Mouse (Mus musculus): ENCODE measurements around the gene Rnf217.

The Rnf217 gene

GRCm38 (mm10) chr10:31609066-31609961 is at the start of gene Rnf217:
Gene Rnf217, minus strand, starts transcription at chr10:31609184.
- peak in 1 of 2 experiments; percentile 4 for DNase-seq (ENCODE audit: low spot score in 2 of 2)

GRCm38 (mm10) chr10:31647270-31647669 is 38.3 kb upstream of the Rnf217 start:
- DNase-seq (ENCODE audit: low spot score in 2 of 2), result no peak

- DNase-seq (ENCODE audit: low spot score in 2 of 2), result no peak
Measured at GRCm38 (mm10) chr10:31646083-31646482, 37.1 kb upstream of the Rnf217 start.

GRCm38 (mm10) chr10:31635098-31635497 is 26.1 kb upstream of the Rnf217 start:
- DNase-seq (ENCODE audit: low spot score in 2 of 2), result no peak

- DNase-seq (ENCODE audit: low spot score in 2 of 2), result no peak
Measured at GRCm38 (mm10) chr10:31632005-31632404, 23.0 kb upstream of the Rnf217 start.

GRCm38 (mm10) chr10:31615355-31615754 is 6.4 kb upstream of the Rnf217 start:
- no peak for DNase-seq (ENCODE audit: low spot score in 2 of 2)

- no peak for DNase-seq (ENCODE audit: low spot score in 2 of 2)
Measured at GRCm38 (mm10) chr10:31614111-31614510, 5.1 kb upstream of the Rnf217 start.

GRCm38 (mm10) chr10:31608441-31609065 is 431 bp downstream of the Rnf217 start:
- DNase-seq (ENCODE audit: low spot score in 2 of 2), result peak in 1 of 2 experiments; percentile 3

- no peak for DNase-seq (ENCODE audit: low spot score in 2 of 2)
Measured at GRCm38 (mm10) chr10:31606981-31607867, 1.8 kb downstream of the Rnf217 start.

DNA sequence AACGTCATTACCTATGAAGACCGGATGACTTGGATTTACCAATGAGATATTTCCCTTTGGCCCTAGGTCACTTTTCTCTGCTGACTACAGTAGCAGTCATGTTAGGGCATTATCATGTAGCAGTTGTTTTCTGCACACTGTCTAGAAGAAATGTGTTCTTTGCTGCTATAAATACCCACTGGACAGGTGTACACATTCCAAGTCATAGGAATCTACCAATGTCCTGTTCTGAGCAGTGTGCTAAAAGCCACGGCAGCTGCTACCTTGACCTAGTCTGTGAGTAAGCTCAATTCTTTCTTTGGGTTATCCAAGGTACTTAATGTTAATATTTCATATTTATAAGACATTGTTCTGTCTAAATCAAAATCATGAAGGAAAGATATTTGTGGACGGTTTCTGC is 5.1 kb downstream of the Rnf217 start:
- no peak for DNase-seq (ENCODE audit: low spot score in 2 of 2)

DNA sequence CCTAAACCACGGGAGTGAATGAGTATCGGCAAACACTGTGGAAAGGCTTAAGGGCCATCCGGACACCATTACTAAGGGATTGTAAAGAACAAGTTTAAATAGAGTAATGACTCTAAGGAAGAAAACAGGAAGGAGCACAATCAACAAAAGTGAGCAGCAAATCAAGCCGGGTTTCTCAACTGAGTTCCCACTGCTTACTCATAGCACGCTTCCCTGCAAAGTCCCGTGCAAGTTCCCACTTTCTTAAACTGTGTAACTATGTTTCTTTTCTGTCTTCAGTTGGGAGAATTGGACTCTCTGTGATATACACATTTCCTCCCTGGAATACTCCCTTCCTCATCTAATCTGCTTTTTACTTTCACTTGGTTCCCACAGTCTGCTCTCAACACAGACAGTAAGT is 8.9 kb downstream of the Rnf217 start:
- no peak for DNase-seq (ENCODE audit: low spot score in 2 of 2)

DNA sequence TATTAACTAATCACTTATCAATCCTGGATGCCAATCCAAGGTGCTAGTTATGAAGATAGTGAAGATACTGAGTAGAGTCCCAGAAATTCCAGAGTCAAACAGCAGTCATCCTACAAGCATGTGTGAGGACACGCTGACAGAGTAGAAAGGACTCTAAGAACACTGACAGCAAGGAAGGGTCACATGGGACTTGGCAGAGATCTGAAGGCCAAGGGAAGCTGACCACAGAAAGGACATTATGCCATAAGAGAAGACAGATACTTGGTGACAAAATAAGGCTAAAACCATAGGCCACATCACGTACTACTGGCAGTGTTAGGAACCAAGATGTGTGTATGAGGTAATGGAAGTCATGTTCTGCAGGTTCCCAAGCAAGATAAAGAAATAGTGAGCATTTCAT is 11.1 kb downstream of the Rnf217 start:
- no peak for DNase-seq (ENCODE audit: low spot score in 2 of 2)

GRCm38 (mm10) chr10:31596804-31597203 is 12.2 kb downstream of the Rnf217 start:
- no peak for DNase-seq (ENCODE audit: low spot score in 2 of 2)

- DNase-seq (ENCODE audit: low spot score in 2 of 2), result no peak
Measured at GRCm38 (mm10) chr10:31595326-31595725, 13.7 kb downstream of the Rnf217 start.

DNA sequence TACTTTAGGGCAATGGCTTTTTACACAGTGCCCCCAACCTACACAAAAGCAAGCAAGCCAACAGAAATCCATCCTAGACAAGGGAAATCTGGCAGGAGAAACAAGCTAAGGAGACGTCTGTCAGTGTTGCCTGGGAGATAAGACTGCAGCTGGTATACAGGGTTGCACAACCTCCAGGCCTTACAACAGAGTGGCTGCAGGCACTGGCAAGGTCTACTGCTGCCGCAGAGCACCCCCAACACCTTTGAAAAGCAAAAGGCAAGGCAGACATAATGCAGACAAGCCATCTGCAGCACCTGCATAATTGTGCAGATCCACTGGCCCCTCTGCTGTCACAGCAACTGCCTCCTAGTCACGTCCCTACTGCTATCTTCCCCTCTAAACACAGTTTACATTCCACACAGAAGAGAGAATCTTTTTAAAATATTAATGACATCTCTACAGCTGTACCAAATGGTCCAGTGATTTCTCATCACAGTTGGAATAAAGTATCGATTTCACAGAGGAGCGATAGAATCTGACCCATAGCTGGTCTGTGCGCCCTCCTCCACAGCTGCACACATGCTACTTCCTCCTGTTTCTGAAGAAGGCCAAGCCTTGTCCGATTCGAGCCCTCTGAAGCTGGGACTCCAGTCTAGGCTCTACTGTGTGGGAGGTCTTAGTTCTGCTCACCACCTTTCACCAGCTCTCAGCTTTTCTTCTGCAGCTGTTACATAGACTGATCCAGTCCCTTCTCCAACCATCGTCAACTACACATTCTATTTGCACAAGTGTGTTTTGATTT is 16.1 kb downstream of the Rnf217 start:
- no peak for DNase-seq (ENCODE audit: low spot score in 2 of 2)

- no peak for DNase-seq (ENCODE audit: low spot score in 2 of 2)
Measured at GRCm38 (mm10) chr10:31592095-31592740, 16.8 kb downstream of the Rnf217 start.

GRCm38 (mm10) chr10:31580722-31581121 is 28.3 kb downstream of the Rnf217 start:
- DNase-seq (ENCODE audit: low spot score in 2 of 2), result no peak

DNA sequence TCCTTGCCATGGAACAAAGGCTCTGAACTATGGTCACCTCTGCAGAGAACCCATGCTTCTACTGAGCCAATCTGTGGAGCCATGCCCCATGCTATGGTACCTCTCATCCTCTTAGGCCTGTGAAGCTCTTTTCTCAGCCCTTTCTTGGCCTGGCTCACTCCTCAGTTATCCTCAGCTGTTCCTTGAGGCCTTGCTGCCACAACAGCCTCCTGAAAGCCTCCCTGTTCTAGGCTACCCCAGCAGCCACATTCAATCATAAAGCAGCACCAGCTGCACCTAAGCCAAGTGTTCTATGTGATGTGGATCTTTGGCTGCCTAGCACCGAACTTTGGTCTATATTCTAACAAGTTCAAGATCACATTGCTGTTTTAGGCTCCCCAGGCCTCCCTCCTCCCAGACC is 28.9 kb downstream of the Rnf217 start:
- no peak for DNase-seq (ENCODE audit: low spot score in 2 of 2)

- no peak for DNase-seq (ENCODE audit: low spot score in 2 of 2)
Measured at GRCm38 (mm10) chr10:31573267-31573666, 35.7 kb downstream of the Rnf217 start.

DNA sequence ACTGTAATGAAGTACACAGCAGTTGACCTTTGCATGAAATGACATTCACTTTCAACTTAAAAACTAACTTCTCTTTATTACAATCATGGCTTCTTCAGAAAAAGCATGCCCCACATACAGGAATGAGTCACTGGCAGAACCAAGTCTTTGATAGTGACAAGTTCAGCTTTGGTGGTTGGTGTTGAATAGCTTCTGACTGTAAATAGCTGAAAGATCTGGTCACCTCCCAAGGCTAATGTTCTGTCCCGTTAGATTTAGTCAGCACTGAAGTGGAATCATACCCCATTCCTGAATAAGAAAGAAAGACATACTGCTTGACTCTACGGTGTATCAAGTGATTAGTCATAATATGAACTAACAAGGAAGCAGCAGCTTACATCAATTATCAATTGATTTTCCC is 51.7 kb downstream of the Rnf217 start:
- DNase-seq (ENCODE audit: low spot score in 2 of 2), result no peak

DNA sequence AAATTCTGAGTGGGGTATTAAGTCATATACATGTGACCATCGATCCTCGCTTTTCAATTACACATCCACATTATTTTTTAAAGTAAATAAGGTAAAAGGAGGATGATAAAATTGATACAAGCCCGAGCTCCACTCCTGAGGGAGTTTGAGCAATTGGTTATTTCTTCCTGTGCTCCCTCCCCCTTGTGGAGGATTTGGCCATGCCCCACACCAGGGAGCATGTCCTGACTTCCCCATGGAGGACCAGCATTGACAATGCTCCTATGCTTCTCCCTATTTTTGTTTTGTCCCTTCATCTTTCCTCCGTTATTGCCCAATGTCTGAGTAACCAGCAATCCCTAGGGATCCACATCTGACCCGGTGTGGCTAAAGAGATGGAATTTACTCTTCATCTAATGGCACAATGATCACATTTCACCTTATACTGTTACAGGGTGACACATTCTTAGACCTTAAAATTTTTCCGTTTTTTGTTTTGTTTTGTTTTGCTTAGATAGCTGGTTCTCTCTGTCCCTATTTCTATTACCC is 53.5 kb downstream of the Rnf217 start:
- DNase-seq (ENCODE audit: low spot score in 2 of 2), result no peak
